8 mouse cellular contexts compared by ENCODE assay signal in genomic region chr15:100983427-100984153, GRCm38 (mm10).
DNase-seq lines count a peak whose midpoint lies in the region; ATAC-seq and TF ChIP-seq lines count a peak whose summit lies in the region.

No protein-coding gene starts in this region.

- peak; percentile 55 to 70 for DNase-seq in left cerebral cortex, adult 18-20 months (ENCODE audit: low spot score in 2 of 2)
- no peak for DNase-seq in left cerebral cortex, adult 9 months (ENCODE audit: low spot score in 2 of 2)
- peak; percentile 61 for DNase-seq in adrenal gland, postnatal 25 days
- peak; percentile 80 for DNase-seq in intestine, embryonic 14.5 days (ENCODE audit: low spot score)
- DNase-seq in liver, embryonic 14.5 days (ENCODE audit: low read depth in 3 of 3, low spot score in 3 of 3) = no peak
- peak; percentile 82 for DNase-seq in neural tube, embryonic 10.5 days (ENCODE audit: extremely low spot score, low spot score)
- peak; percentile 33 for DNase-seq in urinary bladder, postnatal 14 days (ENCODE audit: low spot score)

- no peak for TF ChIP-seq EP300 in liver, embryonic 14.5 days (IDR thresholded peaks at IDR 0.05; ENCODE audit: low read depth)

- peaks cover 17% of the 10 kb centered on the region for H3K4me1 ChIP-seq in forebrain, embryonic 15.5 days
- H3K4me1 ChIP-seq in intestine, embryonic 14.5 days (replicated peaks; ENCODE audit: control insufficient read depth, insufficient read depth, low read length) = 0 out of 2 replicates have a peak, but pooled peaks cover 5% of the 10 kb centered on the region
- H3K4me1 ChIP-seq in liver, embryonic 14.5 days (replicated peaks; ENCODE audit: control insufficient read depth in 2 of 2, insufficient read depth in 2 of 2, low read length in 1 of 2) = no peaks in the 10 kb centered on the region

- H3K9me3 ChIP-seq in forebrain, embryonic 15.5 days = no peaks in the 10 kb centered on the region
- no peaks in the 10 kb centered on the region for H3K9me3 ChIP-seq in intestine, embryonic 14.5 days (ENCODE audit: control insufficient read depth, low read length)
- H3K9me3 ChIP-seq in liver, embryonic 14.5 days (ENCODE audit: control insufficient read depth, low read length) = no peaks in the 10 kb centered on the region

- TF ChIP-seq CTCF in liver, embryonic 14.5 days (IDR thresholded peaks at IDR 0.05; ENCODE audit: low read depth) = peak; percentile 25; the same call in 1 of the 2 replicates

- H3K4me2 ChIP-seq in forebrain, embryonic 15.5 days (replicated peaks) = peak overlapping the region; percentile 58
- peak overlapping the region; percentile 72 for H3K4me2 ChIP-seq in intestine, embryonic 14.5 days (ENCODE audit: low read length)
- H3K4me2 ChIP-seq in liver, embryonic 14.5 days (ENCODE audit: low read depth) = peak overlapping the region; percentile 43

- 1% methylated on average over 46 of the region's 46 CpGs for WGBS in forebrain, embryonic 15.5 days
- under 1% methylated on average over 46 of the region's 46 CpGs for WGBS in intestine, embryonic 14.5 days
- 1% methylated on average over 46 of the region's 46 CpGs for WGBS in liver, embryonic 14.5 days (ENCODE audit: insufficient replicate concordance)

- peak overlapping the region; percentile 43 for H3K4me3 ChIP-seq in forebrain, embryonic 15.5 days
- H3K4me3 ChIP-seq in intestine, embryonic 14.5 days (ENCODE audit: low read depth, low read length) = peak overlapping the region; percentile 44
- H3K4me3 ChIP-seq in liver, embryonic 14.5 days (ENCODE audit: insufficient read depth in 1 of 2, low read depth in 2 of 2, low read length in 2 of 2) = peak overlapping the region; percentile 20 to 23

- peak overlapping the region; percentile 13 for H3K27ac ChIP-seq in forebrain, embryonic 15.5 days (replicated peaks)
- H3K27ac ChIP-seq in intestine, embryonic 14.5 days (ENCODE audit: low read depth) = no peak overlapping the region
- H3K27ac ChIP-seq in liver, embryonic 14.5 days = no peak overlapping the region

- peaks cover 8% of the 10 kb centered on the region; the same call in 1 of the 2 replicates for H3K36me3 ChIP-seq in forebrain, embryonic 15.5 days
- H3K36me3 ChIP-seq in intestine, embryonic 14.5 days (ENCODE audit: control insufficient read depth, insufficient read depth, low read length) = no peaks in the 10 kb centered on the region
- no peaks in the 10 kb centered on the region for H3K36me3 ChIP-seq in liver, embryonic 14.5 days (replicated peaks; ENCODE audit: control insufficient read depth, insufficient read depth, low read depth)

- peak overlapping the region; percentile 46 for H3K9ac ChIP-seq in forebrain, embryonic 15.5 days (replicated peaks)
- peak overlapping the region; percentile 49 for H3K9ac ChIP-seq in intestine, embryonic 14.5 days (ENCODE audit: low read length)
- no peak overlapping the region for H3K9ac ChIP-seq in liver, embryonic 14.5 days (replicated peaks)

- ATAC-seq in forebrain, embryonic 15.5 days (replicated peaks) = peak; percentile 91
- peak; percentile 84 for ATAC-seq in intestine, embryonic 14.5 days (replicated peaks; ENCODE audit: low FRiP score, low TSS enrichment, low read depth)
- no peak for ATAC-seq in liver, embryonic 14.5 days (ENCODE audit: insufficient read depth)

- H3K27me3 ChIP-seq in forebrain, embryonic 15.5 days = no peaks in the 10 kb centered on the region
- peaks cover 11% of the 10 kb centered on the region; the same call in 1 of the 2 replicates for H3K27me3 ChIP-seq in intestine, embryonic 14.5 days (replicated peaks; ENCODE audit: control insufficient read depth, insufficient read depth, low read length)
- H3K27me3 ChIP-seq in liver, embryonic 14.5 days (ENCODE audit: control insufficient read depth, insufficient read depth, low read length) = peaks cover 19% of the 10 kb centered on the region

Comparison
In these comparisons a context has a peak if more than half of its experiments do, and no peak if none do; other contexts are left out.
1. DNase-seq: peak in left cerebral cortex, adult 18-20 months (2 of 2), adrenal gland, postnatal 25 days (single experiment), intestine, embryonic 14.5 days (single experiment), neural tube, embryonic 10.5 days (single experiment) and urinary bladder, postnatal 14 days (single experiment); none in left cerebral cortex, adult 9 months (0 of 2) and liver, embryonic 14.5 days (0 of 3).
2. Peak in every context shown above with its lines, with median percentiles within 50 percentile points of each other: H3K4me2 ChIP-seq and H3K4me3 ChIP-seq.